Mouse (Mus musculus): ENCODE data around the gene Ptgir.

Gene Ptgir

DNA sequence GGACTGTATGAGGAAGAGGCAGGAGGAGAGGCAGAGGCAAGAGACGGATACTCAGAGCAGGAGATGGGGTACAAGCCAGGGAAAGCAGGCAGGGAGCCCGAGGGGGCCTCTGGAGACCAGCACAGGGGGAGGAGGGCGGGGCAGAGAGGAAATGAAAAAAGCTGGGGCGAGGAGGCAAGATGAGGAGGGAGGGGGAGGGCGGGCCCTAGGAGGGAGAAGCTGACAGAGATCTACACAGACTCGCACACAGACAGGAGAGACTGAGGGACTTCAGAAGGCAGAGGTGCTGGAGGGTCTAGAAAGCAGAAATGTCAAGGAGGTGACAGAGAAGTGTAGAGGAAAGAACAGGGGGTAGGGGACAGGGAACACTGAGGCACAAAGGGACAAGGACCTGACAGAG is at the start of gene Ptgir:
Ptgir (plus strand) TSS at position 210 of the 400 bp plus-strand sequence.
- peak; percentile 74 for DNase-seq (ENCODE audit: low read depth)

DNA sequence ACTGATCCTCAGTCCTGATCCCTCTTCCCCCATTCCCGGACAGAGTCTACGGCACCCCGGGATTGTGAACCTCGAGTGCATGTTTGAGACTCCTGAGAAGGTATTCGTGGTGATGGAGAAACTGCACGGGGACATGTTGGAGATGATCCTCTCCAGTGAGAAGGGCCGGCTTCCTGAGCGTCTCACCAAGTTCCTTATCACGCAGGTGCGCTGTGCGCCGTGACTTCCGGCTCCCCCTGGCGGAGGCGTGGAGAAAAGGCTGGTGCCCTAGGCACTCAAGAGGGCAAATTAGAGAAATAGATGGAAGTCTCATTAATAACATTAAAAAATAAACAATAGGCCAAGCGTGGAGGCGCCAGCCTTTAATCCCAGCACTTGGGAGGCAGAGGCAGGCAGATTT is 48.0 kb upstream of the Ptgir start:
- DNase-seq (ENCODE audit: low read depth) = peak; percentile 77

DNA sequence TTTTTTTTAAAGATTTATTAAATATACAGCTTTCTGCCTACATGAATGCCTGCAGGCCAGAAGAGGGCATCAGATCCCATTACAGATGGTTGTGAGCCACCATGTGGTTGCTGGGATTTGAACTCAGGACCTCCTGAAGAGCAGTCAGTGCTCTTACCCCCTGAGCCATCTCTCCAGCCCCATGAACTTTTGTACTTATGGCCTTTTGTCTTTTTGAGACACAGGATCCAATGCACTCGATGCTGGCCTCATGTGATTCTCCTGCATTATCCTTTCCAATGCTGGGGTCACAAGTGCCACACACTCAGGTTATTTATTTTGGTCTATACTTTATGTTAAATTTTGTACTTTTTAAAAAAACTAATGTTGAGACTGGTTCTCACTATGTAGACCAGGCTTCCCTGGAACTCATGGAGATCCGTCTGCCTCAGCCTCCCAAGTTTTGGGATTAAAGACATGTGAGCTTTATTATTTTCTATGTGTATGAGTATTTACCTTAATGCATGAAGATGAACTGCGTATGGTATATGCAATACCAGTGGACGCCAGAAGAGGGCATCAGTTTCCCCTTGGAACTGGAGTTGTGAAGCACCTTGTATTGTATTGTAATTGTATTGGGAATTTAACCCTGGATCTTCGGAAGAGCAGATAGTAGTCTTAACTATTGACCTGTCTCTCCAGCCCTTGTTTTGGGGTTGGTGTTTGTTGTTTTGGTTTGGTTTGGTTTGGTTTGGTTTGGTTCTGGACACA is 46.2 kb upstream of the Ptgir start:
- DNase-seq (ENCODE audit: low read depth) = peak; percentile 86

DNA sequence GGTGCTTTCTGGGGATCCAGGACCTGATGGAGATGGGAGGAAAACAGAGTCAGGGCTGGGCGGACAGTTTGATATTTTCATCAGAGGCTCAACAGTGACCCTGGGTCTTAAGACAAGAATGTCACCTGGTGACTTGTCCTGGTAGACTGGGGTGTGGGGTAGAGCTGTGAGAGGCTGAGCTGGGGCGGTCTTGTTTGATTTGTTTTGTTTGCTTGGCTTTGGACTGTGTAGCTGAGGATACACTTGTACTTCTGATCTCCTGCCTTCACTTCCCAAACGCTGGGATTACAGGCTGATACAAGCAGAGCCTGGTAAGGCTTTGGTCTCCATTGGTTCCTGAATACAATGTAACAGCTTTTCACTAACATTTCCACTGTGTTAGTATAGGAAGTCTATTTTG is 38.8 kb upstream of the Ptgir start:
- DNase-seq (ENCODE audit: low read depth) = no peak

DNA sequence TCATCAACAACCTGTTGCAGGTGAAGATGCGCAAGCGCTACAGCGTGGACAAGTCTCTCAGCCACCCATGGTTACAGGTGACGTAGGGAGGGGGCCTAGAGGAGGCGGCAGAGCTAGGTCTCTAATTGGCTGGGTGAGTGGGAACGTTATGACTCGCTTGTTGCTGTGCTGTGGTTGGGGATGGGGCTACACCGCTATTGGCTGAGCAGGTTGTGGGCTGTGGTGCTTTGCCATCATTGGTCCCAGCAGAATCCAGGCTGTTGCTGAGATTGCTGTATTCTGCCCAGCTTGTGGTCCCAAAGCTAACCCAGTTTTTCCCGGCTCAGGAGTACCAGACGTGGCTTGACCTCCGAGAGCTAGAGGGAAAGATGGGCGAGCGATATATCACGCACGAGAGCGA is 36.8 kb upstream of the Ptgir start:
- no peak for DNase-seq (ENCODE audit: low read depth)

DNA sequence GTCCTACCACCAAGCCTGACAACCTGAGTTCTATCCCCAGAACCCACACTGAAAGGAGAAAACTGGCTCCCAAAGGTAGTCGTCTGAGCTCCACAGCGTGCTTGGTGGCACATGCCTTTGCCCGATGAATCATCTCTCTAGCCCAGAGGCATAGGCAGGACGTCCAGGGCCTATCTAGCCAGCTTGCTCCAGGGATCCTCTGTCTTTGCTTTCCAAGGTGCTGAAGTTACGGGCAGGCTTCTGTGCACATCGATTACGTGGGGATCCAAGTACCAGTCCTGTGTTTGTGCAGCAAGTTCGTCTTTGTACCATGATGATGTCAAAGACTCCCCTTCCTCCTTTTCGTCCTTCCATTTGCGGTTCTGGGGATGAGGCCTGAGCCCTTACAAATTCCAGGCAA is 34.7 kb upstream of the Ptgir start:
- DNase-seq (ENCODE audit: low read depth) = no peak

DNA sequence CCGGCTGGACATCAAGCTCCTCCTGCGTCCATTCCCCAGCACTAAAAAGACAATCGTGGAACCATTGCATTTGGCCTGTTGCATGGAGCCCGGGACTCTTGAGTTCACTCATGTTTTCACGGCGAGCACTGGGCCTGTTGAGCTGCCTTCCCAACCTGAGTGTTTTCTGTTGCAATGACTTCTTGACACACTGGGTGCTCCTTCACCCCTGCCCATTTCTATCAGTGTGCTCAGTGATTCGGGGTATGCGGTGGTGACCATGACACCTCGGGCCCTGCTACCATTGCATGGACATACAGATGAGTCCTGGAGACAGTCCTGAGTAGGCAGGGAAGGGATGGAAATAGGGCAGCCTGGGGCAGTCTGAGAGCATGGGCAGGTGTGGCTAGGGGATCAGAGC is 33.8 kb upstream of the Ptgir start:
- no peak for DNase-seq (ENCODE audit: low read depth)

DNA sequence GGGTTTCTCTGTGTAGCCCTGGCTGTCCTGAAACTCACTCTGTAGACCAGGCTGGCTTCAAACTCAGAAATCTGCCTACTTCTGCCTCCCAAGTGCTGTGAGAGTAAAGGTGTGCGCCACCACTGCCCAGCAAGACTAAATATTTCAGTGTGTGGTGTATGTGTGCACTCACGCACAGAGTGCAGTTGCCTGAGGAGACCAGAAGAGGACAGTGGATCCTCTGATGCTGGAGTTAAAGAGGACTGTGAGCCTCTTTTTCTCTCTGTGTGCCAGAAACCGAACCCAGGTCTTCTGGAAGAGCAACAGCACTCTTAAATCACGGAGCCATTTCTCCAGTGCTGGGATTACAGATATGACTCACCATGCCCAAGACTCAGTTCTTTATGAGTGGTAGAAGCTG is 32.9 kb upstream of the Ptgir start:
- no peak for DNase-seq (ENCODE audit: low read depth)

DNA sequence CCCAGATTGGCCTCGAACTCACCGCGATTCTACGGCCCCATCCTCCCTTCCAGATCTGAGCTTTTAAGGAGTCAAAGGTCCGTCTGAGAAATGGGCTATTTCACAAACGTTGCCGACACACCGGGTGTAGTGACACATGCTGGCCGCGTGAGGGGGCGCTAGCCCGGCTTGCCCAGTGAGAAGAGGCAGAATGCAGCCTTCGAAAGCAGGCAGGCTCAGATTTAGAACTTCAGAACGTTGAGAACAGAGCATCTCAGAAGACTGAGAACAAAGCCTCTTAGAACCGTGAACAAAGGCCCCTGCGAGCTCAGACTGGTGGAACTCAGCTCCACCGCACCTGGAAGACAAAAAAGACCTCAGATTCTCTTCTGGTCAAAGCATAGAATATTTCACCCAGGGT is 32.1 kb upstream of the Ptgir start:
- DNase-seq (ENCODE audit: low read depth) = peak; percentile 91

DNA sequence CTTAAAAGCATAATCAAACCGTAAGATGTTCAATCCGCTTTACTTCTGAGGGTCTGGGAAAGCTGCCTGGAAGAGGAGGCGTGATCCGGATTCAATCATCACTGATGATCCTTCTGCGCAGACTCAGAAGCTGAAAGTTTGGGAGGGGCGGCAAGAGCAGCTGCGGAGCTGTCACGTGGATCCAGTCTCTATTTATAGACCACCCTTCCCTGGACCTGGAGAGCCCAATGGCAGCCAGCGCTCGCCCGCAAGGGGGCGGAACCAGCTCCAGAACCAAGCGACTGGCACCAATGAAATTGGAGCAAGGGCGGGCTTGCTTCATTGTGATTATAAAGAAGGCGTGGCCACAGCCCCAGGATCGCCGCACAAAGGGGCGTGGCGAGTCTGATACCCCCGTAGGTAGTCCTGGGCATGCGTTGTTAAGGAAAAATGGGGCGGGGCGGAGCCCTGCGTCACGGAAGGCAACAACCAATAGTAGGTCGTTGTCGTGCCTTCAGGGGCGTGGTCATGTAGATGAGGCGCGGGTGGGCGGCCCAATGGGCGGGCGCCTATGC is 31.5 kb upstream of the Ptgir start:
- peak; percentile 97 for DNase-seq (ENCODE audit: low read depth)

DNA sequence AGATGAGACGGTGACA is 31.2 kb upstream of the Ptgir start, which contains the start of gene Dact3:
Dact3 (plus strand) TSS at position 8 of the 16 bp plus-strand sequence.
- no peak for DNase-seq (ENCODE audit: low read depth)

DNA sequence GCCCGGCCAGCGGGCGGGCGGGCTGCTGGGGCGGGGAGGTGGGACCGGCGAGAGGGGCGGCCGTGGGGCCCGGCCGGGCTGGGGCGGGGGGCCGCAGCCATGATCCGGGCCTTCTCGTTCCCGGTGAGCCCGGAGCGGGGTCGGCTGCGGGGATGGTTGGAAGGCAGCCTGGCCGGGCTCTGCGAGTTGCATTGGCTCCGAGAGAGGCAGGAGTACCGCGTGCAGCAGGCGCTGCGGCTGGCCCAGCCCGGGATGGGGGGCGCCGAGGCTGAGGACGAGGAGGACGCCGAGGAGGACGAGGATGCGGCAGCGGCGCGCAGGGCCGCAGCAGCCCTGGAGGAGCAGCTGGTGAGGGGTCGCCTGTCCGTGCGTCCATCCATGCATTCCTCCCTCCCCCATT is 31.0 kb upstream of the Ptgir start:
- no peak for DNase-seq (ENCODE audit: low read depth)

DNA sequence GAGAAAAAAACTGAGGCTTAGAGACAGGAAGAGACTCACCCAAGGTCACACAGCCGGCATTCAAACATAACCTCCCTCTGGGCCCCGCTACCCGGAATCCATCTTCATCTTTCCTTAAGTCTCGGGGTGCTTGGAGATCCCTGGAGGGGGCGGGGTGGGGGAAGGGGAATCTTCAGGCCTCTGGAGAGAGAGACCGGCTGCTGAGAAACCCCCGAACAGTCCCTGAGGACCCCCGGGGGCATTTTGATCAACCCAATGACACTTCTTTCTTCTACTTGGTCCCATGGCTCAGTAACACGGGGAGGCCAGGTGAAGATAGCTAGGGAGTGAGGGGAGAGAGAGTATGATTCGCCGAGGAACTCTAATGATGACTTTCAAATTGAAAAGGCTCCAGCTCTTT is 30.3 kb upstream of the Ptgir start:
- no peak for DNase-seq (ENCODE audit: low read depth)

DNA sequence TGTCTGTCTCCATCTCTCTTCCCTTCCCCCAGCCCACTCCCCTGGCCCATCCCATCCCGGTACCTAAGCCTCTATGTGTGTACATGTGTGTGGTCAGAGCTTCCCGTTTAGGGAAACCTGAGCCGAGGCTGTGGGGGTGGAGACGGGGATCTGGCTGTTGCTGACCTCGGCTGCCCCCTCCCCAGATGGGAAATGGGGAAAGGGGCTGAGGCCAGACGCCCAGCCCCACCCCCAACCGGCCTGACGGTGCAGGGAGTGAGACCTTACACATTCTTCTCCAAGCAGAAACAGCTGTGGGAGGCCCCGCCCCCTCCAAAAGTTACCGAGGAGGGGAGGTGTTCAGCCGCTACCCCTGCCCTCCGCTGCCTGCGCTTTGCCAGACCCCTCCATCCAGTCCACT is 29.7 kb upstream of the Ptgir start:
- DNase-seq (ENCODE audit: low read depth) = no peak

DNA sequence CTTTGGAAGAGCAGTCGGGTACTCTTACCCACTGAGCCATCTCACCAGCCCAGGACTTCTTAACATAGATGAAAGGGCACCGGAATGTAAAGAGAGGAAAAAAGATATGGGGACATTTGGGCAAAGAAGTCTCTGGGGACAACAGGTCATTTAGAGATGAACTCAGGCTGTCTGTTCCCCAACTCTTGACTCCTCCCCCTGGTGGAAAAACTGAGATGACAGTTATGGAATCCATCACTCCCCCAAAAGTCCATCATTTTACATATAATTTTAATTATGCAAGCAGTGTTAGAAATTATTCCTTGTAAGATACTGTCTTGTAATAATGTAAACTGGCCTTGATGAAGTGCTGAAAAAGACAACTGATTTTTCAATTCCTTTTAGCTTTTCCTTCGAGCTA is 28.6 kb upstream of the Ptgir start:
- no peak for DNase-seq (ENCODE audit: low read depth)

DNA sequence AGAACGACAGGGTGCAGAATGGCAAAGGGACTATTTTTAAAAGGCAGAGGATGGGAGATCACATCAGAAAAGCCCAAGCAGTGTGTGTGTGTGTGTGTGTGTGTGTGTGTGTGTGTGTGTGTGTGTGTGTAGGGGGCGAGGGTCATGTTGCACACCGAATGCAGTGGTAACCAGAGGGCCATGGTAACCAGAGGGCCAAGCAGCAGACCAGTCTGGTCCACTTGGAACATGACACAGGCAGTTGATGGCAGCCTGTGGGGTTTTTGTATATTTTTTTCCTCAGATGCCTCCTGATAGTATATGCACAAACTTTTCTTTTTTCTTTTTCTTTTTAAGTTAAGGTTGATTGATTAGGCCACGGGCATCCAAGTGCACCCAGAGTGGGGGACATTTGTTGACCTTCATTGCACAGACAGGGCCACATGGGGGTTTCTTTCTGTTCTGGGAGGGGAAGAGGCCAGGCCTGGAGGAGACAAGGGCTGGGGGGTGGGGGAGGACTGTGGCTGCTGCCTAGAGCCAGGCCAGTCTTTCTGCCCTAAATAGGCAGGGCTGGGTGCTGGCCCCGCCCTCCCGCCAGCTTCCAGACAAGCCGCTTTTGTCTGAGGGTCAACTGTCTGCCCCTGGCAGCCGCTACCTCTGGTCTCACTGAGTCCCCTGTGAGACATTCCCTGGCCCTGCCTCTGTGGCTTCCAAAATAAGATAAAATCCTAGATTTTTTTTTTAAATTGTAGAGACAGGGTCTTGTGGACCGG is 26.3 kb upstream of the Ptgir start:
- DNase-seq (ENCODE audit: low read depth) = no peak

DNA sequence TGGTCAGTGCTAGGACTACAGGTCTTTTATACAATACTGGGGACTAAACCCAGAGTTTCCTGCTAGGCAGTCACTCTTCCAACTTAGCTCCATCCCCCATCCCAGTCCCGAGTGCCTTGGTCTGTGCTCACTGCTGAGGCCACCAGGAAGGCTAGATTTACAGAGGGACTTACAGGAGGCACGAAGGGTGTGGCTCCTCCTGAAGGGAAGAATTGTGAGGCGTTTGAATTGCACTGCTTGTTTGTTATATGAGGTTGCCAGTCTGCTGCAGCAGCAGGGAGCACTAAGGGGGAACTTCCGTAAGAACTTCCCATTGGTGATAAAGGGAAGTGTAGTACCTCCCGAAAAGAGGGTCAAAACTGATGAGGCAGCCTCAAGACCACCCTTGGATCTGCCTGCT is 25.7 kb upstream of the Ptgir start:
- no peak for DNase-seq (ENCODE audit: low read depth)

DNA sequence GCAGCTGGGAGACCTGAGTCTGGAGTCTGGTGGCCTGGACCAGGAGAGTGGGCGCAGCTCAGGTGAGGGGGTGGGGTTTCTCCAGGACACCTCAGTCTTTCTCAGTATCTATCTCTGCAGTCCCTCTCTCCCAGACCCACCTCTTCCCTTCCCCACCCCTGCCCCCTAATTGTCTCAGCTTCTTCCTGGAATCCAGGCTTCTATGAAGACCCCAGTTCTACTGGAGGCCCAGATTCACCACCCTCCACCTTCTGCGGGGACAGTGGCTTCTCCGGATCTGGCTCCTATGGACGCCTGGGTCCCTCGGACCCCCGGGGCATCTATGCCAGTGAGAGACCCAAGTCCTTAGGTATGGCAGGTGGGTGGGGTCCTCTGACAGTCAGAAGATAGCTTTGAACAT is 23.1 kb upstream of the Ptgir start:
- DNase-seq (ENCODE audit: low read depth) = no peak

DNA sequence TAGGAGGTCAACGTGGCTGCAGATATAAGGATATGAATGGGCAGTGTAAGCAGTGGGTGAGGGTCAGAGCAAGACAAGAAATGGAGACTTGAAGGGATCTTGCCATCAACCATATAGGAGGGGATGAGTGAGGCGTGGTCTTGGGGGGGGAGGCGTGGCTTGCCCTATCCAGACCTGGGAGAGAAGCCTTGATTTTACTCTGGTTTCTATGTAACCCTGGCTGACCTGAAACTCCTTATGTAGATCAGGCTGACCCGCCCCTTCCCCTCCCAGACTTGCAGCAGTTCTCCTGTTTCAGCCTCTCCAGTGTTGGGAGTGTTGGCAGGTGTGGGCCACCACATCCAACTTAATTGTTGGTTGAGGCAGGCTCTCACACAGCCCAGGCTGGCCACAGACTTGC is 22.0 kb upstream of the Ptgir start:
- DNase-seq (ENCODE audit: low read depth) = no peak

DNA sequence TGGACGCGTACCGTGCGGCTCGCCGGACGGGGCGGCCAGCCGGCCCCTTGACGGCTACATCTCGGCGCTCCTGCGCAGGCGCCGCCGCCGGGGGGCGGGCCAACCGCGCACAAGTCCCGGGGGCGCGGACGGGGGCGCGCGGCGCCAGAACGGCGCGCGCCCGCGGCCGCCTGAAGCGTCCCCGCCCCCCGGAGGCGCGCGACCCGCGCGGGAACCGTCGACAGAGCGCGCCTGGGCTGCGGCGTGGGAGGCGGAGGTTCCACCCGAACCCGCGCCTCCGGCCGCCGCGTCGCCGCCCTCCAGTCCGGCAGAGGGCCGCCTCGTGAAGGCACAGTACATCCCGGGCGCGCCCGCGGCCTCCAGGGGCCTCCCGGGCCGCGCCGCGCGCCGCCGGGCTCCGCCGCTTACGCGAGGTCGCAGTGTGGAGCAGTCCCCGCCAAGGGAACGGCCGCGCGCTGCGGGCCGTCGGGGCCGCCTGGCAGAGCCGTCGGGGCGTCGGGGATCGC is 21.0 kb upstream of the Ptgir start:
- DNase-seq (ENCODE audit: low read depth) = no peak

DNA sequence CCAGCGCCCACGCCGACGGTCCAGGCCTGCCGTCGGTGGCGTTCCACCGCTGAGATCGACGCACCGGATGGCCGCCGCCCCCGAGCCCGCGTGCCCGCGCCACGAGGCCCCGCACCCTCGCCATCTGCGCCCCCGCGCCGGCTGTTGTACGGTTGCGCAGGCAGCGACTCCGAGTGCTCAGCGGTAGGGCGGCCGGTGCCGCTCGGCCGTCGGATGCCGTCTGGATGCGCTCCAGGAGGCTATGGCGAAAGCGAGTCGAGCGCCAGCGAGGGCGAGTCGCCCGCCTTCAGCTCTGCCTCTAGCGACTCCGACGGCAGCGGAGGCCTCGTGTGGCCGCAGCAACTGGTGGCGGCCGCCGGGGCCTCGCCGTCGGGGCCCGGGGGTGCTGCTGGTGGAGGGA is 20.4 kb upstream of the Ptgir start:
- no peak for DNase-seq (ENCODE audit: low read depth)

DNA sequence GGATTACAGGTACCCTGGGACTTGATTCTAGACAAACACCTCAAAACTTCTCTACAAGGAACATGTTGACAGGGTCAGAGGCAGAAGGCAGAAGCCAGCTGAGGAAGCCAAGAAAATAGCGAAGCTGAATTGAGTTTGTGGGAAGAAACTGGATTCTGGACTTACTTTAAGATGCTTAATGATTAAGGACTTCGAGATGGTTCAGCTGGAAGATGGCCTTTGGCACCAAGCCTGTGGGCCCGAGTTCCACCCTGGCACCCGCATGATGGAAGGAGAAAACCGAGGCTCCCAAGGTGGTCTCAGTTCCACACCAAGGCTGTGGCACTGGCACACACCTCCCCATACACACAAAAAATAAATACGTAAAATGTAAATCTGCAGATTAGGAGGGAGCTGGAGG is 15.8 kb upstream of the Ptgir start:
- no peak for DNase-seq (ENCODE audit: low read depth)

DNA sequence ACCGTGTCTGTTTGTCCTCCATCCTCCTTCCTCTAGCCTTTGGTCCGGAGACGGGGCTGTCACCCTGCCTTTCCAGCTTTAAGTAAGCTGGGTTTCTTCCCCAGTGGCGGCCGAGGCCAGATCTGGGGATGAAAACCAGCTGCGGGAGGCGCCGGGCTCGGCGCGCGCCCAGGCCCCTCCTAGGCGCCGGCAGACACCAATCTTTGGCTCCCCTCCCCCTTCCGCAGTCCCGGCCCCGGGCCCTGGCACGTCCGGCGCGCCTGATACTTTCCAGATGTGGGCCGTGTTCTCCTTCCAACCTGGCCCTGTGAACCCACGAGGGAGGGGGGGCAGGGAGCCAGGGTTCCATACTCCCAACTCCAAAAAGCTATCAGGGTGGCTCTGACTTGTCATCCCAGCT is 15.3 kb upstream of the Ptgir start:
- DNase-seq (ENCODE audit: low read depth) = no peak

Data from naive thymus-derived CD4-positive, alpha-beta T cell, adult 2 months (primary cell).